Mouse (Mus musculus): Measurements from ENCODE around the gene Gm20388. TPM values are rescaled to one million over a fixed set of nuclear protein-coding genes. Genes with fewer than 3 reads are reported as not detected.

Gm20388 gene
- polyA plus RNA-seq, 1 experiment, result 59.3 TPM

GRCm38 (mm10) chr8:120465710-120466109, 555.1 kb downstream of the Gm20388 start:
- no peak for TF ChIP-seq POLR2A (IDR thresholded peaks at IDR 0.05; ENCODE audit: borderline replicate concordance, extremely low read depth, insufficient read depth, insufficient read length, poor library complexity, severe bottlenecking)
- no peak for TF ChIP-seq CTCF (IDR thresholded peaks at IDR 0.05; ENCODE audit: borderline replicate concordance, extremely low read depth, insufficient read depth, insufficient read length)
- peak; percentile 97 for DNase-seq (ENCODE audit: low read depth)

GRCm38 (mm10) chr8:120466266-120466665, 555.6 kb downstream of the Gm20388 start:
- DNase-seq (ENCODE audit: low read depth), result no peak
- TF ChIP-seq CTCF (IDR thresholded peaks at IDR 0.05; ENCODE audit: borderline replicate concordance, extremely low read depth, insufficient read depth, insufficient read length) (no peak), POLR2A (IDR thresholded peaks at IDR 0.05; ENCODE audit: borderline replicate concordance, extremely low read depth, insufficient read depth, insufficient read length, poor library complexity, severe bottlenecking) (no peak)

DNA sequence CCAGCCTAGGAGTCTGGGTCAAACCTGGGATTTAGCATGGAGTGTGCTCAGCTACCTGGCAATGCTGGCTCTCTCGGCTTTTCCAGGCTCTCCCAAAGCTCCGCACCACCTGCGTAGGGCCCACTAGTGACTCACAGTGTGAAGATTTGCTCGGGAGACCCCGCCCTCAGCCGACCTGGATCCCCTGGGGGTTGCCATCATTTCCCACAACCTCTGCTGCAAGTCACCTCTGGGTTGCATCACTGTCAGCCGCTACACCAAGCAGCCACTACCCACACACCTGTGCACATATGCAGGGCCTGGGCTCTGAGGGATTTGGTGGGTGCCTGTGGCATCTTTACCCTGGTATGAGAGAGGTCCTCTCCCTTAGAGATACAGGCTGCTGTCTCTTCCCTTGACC, 557.0 kb downstream of the Gm20388 start:
- TF ChIP-seq POLR2A (IDR thresholded peaks at IDR 0.05; ENCODE audit: borderline replicate concordance, extremely low read depth, insufficient read depth, insufficient read length, poor library complexity, severe bottlenecking), result no peak
- no peak for TF ChIP-seq CTCF (IDR thresholded peaks at IDR 0.05; ENCODE audit: borderline replicate concordance, extremely low read depth, insufficient read depth, insufficient read length)
- DNase-seq (ENCODE audit: low read depth), result no peak

GRCm38 (mm10) chr8:120470170-120470569, 559.5 kb downstream of the Gm20388 start:
- no peak for DNase-seq (ENCODE audit: low read depth)
- TF ChIP-seq POLR2A (IDR thresholded peaks at IDR 0.05; ENCODE audit: borderline replicate concordance, extremely low read depth, insufficient read depth, insufficient read length, poor library complexity, severe bottlenecking), result no peak
- TF ChIP-seq CTCF (IDR thresholded peaks at IDR 0.05; ENCODE audit: borderline replicate concordance, extremely low read depth, insufficient read depth, insufficient read length), result no peak

GRCm38 (mm10) chr8:120471166-120471565, 560.5 kb downstream of the Gm20388 start:
- TF ChIP-seq CTCF (IDR thresholded peaks at IDR 0.05; ENCODE audit: borderline replicate concordance, extremely low read depth, insufficient read depth, insufficient read length) (peak; percentile 56), POLR2A (IDR thresholded peaks at IDR 0.05; ENCODE audit: borderline replicate concordance, extremely low read depth, insufficient read depth, insufficient read length, poor library complexity, severe bottlenecking) (no peak)
- peak; percentile 74 for DNase-seq (ENCODE audit: low read depth)

- TF ChIP-seq POLR2A (IDR thresholded peaks at IDR 0.05; ENCODE audit: borderline replicate concordance, extremely low read depth, insufficient read depth, insufficient read length, poor library complexity, severe bottlenecking) (no peak), CTCF (IDR thresholded peaks at IDR 0.05; ENCODE audit: borderline replicate concordance, extremely low read depth, insufficient read depth, insufficient read length) (no peak)
- no peak for DNase-seq (ENCODE audit: low read depth)
Observed at GRCm38 (mm10) chr8:120471752-120472151, 561.1 kb downstream of the Gm20388 start.

DNA sequence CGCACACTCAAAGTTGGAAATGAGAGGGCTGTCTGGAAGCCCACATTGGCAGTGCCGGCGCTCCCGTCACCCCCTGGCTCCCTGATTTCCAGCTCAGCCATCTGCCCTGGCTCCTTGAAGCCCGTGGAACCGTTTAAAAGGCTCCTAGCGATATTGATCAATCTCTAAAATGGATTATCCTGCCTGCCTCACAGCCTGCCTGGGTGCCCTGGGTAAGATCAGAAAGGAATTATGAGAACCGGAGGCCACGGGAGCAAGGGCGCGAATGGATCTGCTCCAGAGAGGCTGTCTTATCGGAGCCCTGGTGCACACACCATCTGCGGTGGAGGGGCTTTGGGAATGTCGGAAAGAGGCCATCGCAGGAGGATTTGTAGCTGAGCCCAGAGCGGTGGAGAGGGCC, 561.6 kb downstream of the Gm20388 start:
- no peak for TF ChIP-seq POLR2A (IDR thresholded peaks at IDR 0.05; ENCODE audit: borderline replicate concordance, extremely low read depth, insufficient read depth, insufficient read length, poor library complexity, severe bottlenecking)
- TF ChIP-seq CTCF (IDR thresholded peaks at IDR 0.05; ENCODE audit: borderline replicate concordance, extremely low read depth, insufficient read depth, insufficient read length), result no peak

GRCm38 (mm10) chr8:120473729-120474364, 563.2 kb downstream of the Gm20388 start:
- no peak for TF ChIP-seq CTCF (IDR thresholded peaks at IDR 0.05; ENCODE audit: borderline replicate concordance, extremely low read depth, insufficient read depth, insufficient read length)
- TF ChIP-seq POLR2A (IDR thresholded peaks at IDR 0.05; ENCODE audit: borderline replicate concordance, extremely low read depth, insufficient read depth, insufficient read length, poor library complexity, severe bottlenecking), result no peak
- DNase-seq (ENCODE audit: low read depth), result no peak

More for the DNA sequence above, 561.6 kb downstream of the Gm20388 start:
- peak; percentile 77 for DNase-seq (ENCODE audit: low read depth)

DNA sequence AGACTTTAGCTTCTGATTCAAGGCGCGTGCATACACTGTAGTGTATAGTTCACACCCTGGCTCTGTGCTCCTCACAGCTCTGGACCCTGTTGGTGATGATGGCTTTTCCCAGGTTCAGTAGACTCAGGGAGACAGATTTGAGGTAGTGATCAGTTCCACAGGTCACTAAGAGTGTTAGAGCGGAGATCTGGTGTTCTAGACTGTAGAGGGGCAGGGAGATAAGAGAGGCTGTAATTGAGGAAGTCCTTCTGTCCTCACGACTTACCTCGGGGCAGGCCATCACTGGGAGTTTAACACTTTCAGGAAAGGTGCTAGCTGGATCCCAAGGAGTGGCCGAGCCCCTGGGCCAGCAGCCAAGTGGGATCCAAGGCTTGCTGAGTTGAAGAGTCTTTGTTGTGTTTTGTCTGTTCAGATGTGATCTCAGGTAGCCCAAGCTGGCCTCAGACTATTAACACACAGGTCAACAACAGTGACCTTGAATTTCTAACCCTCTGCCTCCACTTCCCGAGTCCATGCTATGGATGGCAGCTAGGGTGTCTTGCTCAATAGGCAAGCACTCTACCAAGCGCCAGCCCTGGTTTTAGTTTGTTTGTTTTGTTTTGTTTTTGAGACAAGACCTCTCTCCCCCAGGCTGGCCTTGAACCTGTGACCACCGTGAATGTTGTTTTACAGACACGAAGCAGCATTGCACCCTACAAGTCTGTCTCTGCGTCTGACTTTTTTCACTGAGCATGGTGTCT, 564.0 kb downstream of the Gm20388 start:
- TF ChIP-seq CTCF (IDR thresholded peaks at IDR 0.05; ENCODE audit: borderline replicate concordance, extremely low read depth, insufficient read depth, insufficient read length), result no peak
- TF ChIP-seq POLR2A (IDR thresholded peaks at IDR 0.05; ENCODE audit: borderline replicate concordance, extremely low read depth, insufficient read depth, insufficient read length, poor library complexity, severe bottlenecking), result no peak
- DNase-seq (ENCODE audit: low read depth), result no peak

GRCm38 (mm10) chr8:120475462-120476201, 565.0 kb downstream of the Gm20388 start:
- no peak for DNase-seq (ENCODE audit: low read depth)
- TF ChIP-seq CTCF (IDR thresholded peaks at IDR 0.05; ENCODE audit: borderline replicate concordance, extremely low read depth, insufficient read depth, insufficient read length) (no peak), POLR2A (IDR thresholded peaks at IDR 0.05; ENCODE audit: borderline replicate concordance, extremely low read depth, insufficient read depth, insufficient read length, poor library complexity, severe bottlenecking) (no peak)

Measured in brain, embryonic 14.5 days (tissue).